Mouse (Mus musculus) liver, embryonic 13.5 days (tissue): ENCODE results near the gene Mepce. TPM values are rescaled to one million over a fixed set of nuclear protein-coding genes. Genes with fewer than 3 reads are reported as not detected.

Experiments
- ATAC-seq: fragments of 200-750 bp; cut with Nextera tagmentation; 2 replicates; pipeline ENCODE4 v1.8.0; 2017; ENCODE audit warnings: low read depth, mild to moderate bottlenecking, moderate number of reproducible peaks, moderate library complexity
- DNase-seq: peaks from one replicate; pipeline ENCODE4 v3.0.0; 2022
- H3K27ac ChIP-seq: fragments of 300-500 bp; sonication (generic); 2 replicates; pipeline ENCODE4 v1.5.1; 2015; ENCODE audit warnings: moderate library complexity, mild to moderate bottlenecking, inconsistent platforms
- H3K27me3 ChIP-seq: fragments of 300-500 bp; sonication (generic); 2 replicates; pipeline ENCODE4 v1.6.1; 2015; ENCODE audit warnings: mild to moderate bottlenecking, inconsistent platforms
- H3K36me3 ChIP-seq: fragments of 300-500 bp; sonication (generic); 2 replicates; pipeline ENCODE4 v1.6.1; 2015; ENCODE audit warnings: mild to moderate bottlenecking, inconsistent platforms
- H3K4me1 ChIP-seq: fragments of 300-500 bp; sonication (generic); replicated peaks from 2 replicates; pipeline ENCODE4 v1.6.1; 2015; ENCODE audit warnings: inconsistent platforms
- H3K4me2 ChIP-seq: fragments of 300-500 bp; sonication (generic); 2 replicates; pipeline ENCODE4 v1.6.1; 2015; ENCODE audit warnings: inconsistent platforms, mild to moderate bottlenecking, moderate library complexity
- H3K4me3 ChIP-seq: fragments of 300-500 bp; sonication (generic); replicated peaks from 2 replicates; pipeline ENCODE4 v1.5.1; 2015; ENCODE audit warnings: mild to moderate bottlenecking, inconsistent platforms
- H3K9ac ChIP-seq: fragments of 300-500 bp; sonication (generic); 2 replicates; pipeline ENCODE4 v1.6.1; 2015; ENCODE audit warnings: mild to moderate bottlenecking, inconsistent platforms
- H3K9me3 ChIP-seq: fragments of 300-500 bp; sonication (generic); replicated peaks from 2 replicates; pipeline ENCODE4 v1.6.1; 2016; ENCODE audit warnings: inconsistent platforms
- WGBS: fragments of 180-500 bp; shearing (Covaris S2); methylation state at CpG from one replicate; pipeline ENCODE4 v1.1.7; 2015; ENCODE audit not compliant: insufficient replicate concordance; 5-methylcytosine and 5-hydroxymethylcytosine counted together
- polyA plus RNA-seq: library from polyadenylated mRNA; unstranded; fragments of >200 nt; fragmentation: Nextera tagmentation; extraction: Ambion mirVana; gene quantifications from 2 replicates; pipeline ENCODE4 v1.2.1, GENCODE M21; 2015

The Mepce gene
- polyA plus RNA-seq, 1 experiment from 2014 or later: 4.5 TPM

GRCm38 (mm10) chr5:137737400-137737940, 50.0 kb downstream of the Mepce start:
- Histone ChIP-seq H3K27me3 (no peaks in the 10 kb centered on the region; the same call in 1 of the 2 replicates), H3K27ac (no peak overlapping the region), H3K4me1 (peaks cover 56% of the 10 kb centered on the region), H3K36me3 (no peaks in the 10 kb centered on the region), H3K4me3 (no peak overlapping the region), H3K9me3 (no peaks in the 10 kb centered on the region), H3K4me2 (no peak overlapping the region), H3K9ac (no peak overlapping the region)
- 84% methylated on average over 6 of the region's 6 CpGs for WGBS
- DNase-seq (no peak), ATAC-seq (no peak)

- ATAC-seq (peak; percentile 43), DNase-seq (no peak)
- Histone ChIP-seq H3K4me1 (peaks cover 26% of the 10 kb centered on the region), H3K27ac (no peak overlapping the region), H3K4me3 (no peak overlapping the region), H3K36me3 (no peaks in the 10 kb centered on the region), H3K9ac (no peak overlapping the region), H3K9me3 (no peaks in the 10 kb centered on the region), H3K27me3 (peaks cover 16% of the 10 kb centered on the region), H3K4me2 (no peak overlapping the region)
- WGBS: 55% methylated on average over 6 of the region's 6 CpGs
Measured at GRCm38 (mm10) chr5:137734289-137735061, 53.0 kb downstream of the Mepce start.

- Histone ChIP-seq H3K27me3 (peaks cover 16% of the 10 kb centered on the region), H3K4me3 (no peak overlapping the region), H3K36me3 (no peaks in the 10 kb centered on the region), H3K27ac (no peak overlapping the region), H3K9ac (no peak overlapping the region), H3K4me1 (peaks cover 19% of the 10 kb centered on the region), H3K9me3 (no peaks in the 10 kb centered on the region), H3K4me2 (no peak overlapping the region)
- DNase-seq (no peak), ATAC-seq (no peak)
- WGBS: 84% methylated on average over 12 of the region's 12 CpGs
Measured at GRCm38 (mm10) chr5:137733638-137734288, 53.7 kb downstream of the Mepce start.

Other genes starting within 250 kb of the Mepce start
- 0.14 and 0.16 TPM in 2 replicates for gene Actl6b, start 234.1 kb downstream of the Mepce start, polyA plus RNA-seq
- 41.5 and 45.7 TPM in 2 replicates for gene Tfr2, start 217.8 kb downstream of the Mepce start, polyA plus RNA-seq
- 32.3 and 32.8 TPM in 2 replicates for gene Mospd3, start 186.6 kb downstream of the Mepce start, polyA plus RNA-seq
- gene Pcolce, start 173.9 kb downstream of the Mepce start, polyA plus RNA-seq: 15.5 and 16.1 TPM in 2 replicates
- gene Fbxo24, start 158.7 kb downstream of the Mepce start, polyA plus RNA-seq: 0.08 TPM in 1 of 2 replicates, not detected in the other
- gene Lrch4, start 158.5 kb downstream of the Mepce start, polyA plus RNA-seq: 24.8 and 32.0 TPM in 2 replicates
- gene Gm20605, start 158.5 kb downstream of the Mepce start, polyA plus RNA-seq: 3.4 and 4.1 TPM in 2 replicates
- gene Sap25, start 146.3 kb downstream of the Mepce start, polyA plus RNA-seq: 2.8 and 3.4 TPM in 2 replicates
- gene Irs3, start 141.9 kb downstream of the Mepce start, polyA plus RNA-seq: 0.13 TPM in 1 of 2 replicates, not detected in the other
- gene Agfg2, start 102.9 kb downstream of the Mepce start, polyA plus RNA-seq: 32.1 and 37.8 TPM in 2 replicates
- gene Nyap1, start 46.0 kb downstream of the Mepce start, polyA plus RNA-seq: 0.17 and 0.19 TPM in 2 replicates
- 66.8 and 69.1 TPM in 2 replicates for gene Tsc22d4, start 41.9 kb downstream of the Mepce start, polyA plus RNA-seq
- 17.8 and 20.1 TPM in 2 replicates for gene Ppp1r35, start 8.8 kb downstream of the Mepce start, polyA plus RNA-seq
- 3.5 and 4.8 TPM in 2 replicates for gene Zcwpw1, start 143 bp upstream of the Mepce start, polyA plus RNA-seq
- 1.4 and 1.8 TPM in 2 replicates for gene Pilra, start 48.6 kb upstream of the Mepce start, polyA plus RNA-seq
- 2.1 TPM in 2 replicates for gene Pilrb1, start 70.5 kb upstream of the Mepce start, polyA plus RNA-seq
- gene Pilrb2, start 84.2 kb upstream of the Mepce start, polyA plus RNA-seq: 1.6 and 2.1 TPM in 2 replicates
- 1.5 and 1.8 TPM in 2 replicates for gene Cyp3a13, start 134.0 kb upstream of the Mepce start, polyA plus RNA-seq
- 0.03 TPM in 1 of 2 replicates, not detected in the other for gene Gjc3, start 175.4 kb upstream of the Mepce start, polyA plus RNA-seq
- gene Azgp1, start 193.9 kb upstream of the Mepce start, polyA plus RNA-seq: 0.38 and 0.44 TPM in 2 replicates
- not detected in 2 replicates for gene Smok3a, start 233.6 kb upstream of the Mepce start, polyA plus RNA-seq
- gene Smok3b, start 233.8 kb upstream of the Mepce start, polyA plus RNA-seq: not detected in 2 replicates